Mouse (Mus musculus) megakaryocyte, embryonic 14.5 days (primary cell): ENCODE results near the gene Mical2.

Source experiments
- FLI1 ChIP-seq: IDR thresholded peaks from 2 replicates; pipeline ENCODE4 v1.6.1; 2012; ENCODE audit warnings: low read length, inconsistent platforms, mixed read lengths
- GATA1 ChIP-seq: IDR thresholded peaks from 3 replicates; pipeline ENCODE4 v1.6.1; 2012; ENCODE audit warnings: mixed read lengths, low read length, inconsistent platforms, borderline replicate concordance

- TF ChIP-seq GATA1 (no peak), FLI1 (no peak)
Observed at GRCm38 (mm10) chr7:112192778-112193177, 32.9 kb upstream of the Mical2 start.
